Mouse (Mus musculus): Measurements from ENCODE around the gene Tacc3. TPM values are rescaled to one million over a fixed set of nuclear protein-coding genes. Genes with fewer than 3 reads are reported as not detected.

The Tacc3 gene
- polyA plus RNA-seq, 1 experiment = 33.1 TPM

- H3K4me3 ChIP-seq (replicated peaks) = peak overlapping the region; percentile 99
- H3K27me3 ChIP-seq (replicated peaks) = no peaks in the 10 kb centered on the region
Measured at GRCm38 (mm10) chr5:33630061-33630460, 27.9 kb upstream of the Tacc3 start.

GRCm38 (mm10) chr5:33630615-33631014 lies 27.3 kb upstream of the Tacc3 start:
- Histone ChIP-seq H3K27me3 (replicated peaks) (no peaks in the 10 kb centered on the region), H3K4me1 (peaks cover 48% of the 10 kb centered on the region), H3K36me3 (replicated peaks; ENCODE audit: low read length) (peaks cover 12% of the 10 kb centered on the region), H3K9me3 (no peaks in the 10 kb centered on the region), H3K4me3 (replicated peaks) (peak overlapping the region; percentile 99)
- TF ChIP-seq FLI1 (IDR thresholded peaks at IDR 0.05; ENCODE audit: low read length) (no peak), GATA1 (IDR thresholded peaks at IDR 0.05; ENCODE audit: borderline replicate concordance, low read length) (no peak)

More at GRCm38 (mm10) chr5:33630061-33630460, 27.9 kb upstream of the Tacc3 start:
- H3K4me1 ChIP-seq = peaks cover 49% of the 10 kb centered on the region
- H3K9me3 ChIP-seq = no peaks in the 10 kb centered on the region
- peaks cover 14% of the 10 kb centered on the region for H3K36me3 ChIP-seq (replicated peaks; ENCODE audit: low read length)
- no peak for TF ChIP-seq FLI1 (IDR thresholded peaks at IDR 0.05; ENCODE audit: low read length)

GRCm38 (mm10) chr5:33632526-33632925 lies 25.4 kb upstream of the Tacc3 start:
- Histone ChIP-seq H3K9me3 (no peaks in the 10 kb centered on the region), H3K4me1 (peaks cover 46% of the 10 kb centered on the region)

GRCm38 (mm10) chr5:33635361-33635760 lies 22.6 kb upstream of the Tacc3 start:
- Histone ChIP-seq H3K27me3 (replicated peaks) (no peaks in the 10 kb centered on the region), H3K4me3 (replicated peaks) (no peak overlapping the region), H3K4me1 (peaks cover 42% of the 10 kb centered on the region), H3K36me3 (replicated peaks; ENCODE audit: low read length) (peaks cover 48% of the 10 kb centered on the region), H3K9me3 (no peaks in the 10 kb centered on the region)
- TF ChIP-seq FLI1 (IDR thresholded peaks at IDR 0.05; ENCODE audit: low read length) (no peak), GATA1 (IDR thresholded peaks at IDR 0.05; ENCODE audit: borderline replicate concordance, low read length) (no peak)

More at GRCm38 (mm10) chr5:33632526-33632925, 25.4 kb upstream of the Tacc3 start:
- Histone ChIP-seq H3K4me3 (replicated peaks) (no peak overlapping the region), H3K36me3 (replicated peaks; ENCODE audit: low read length) (peaks cover 24% of the 10 kb centered on the region), H3K27me3 (replicated peaks) (no peaks in the 10 kb centered on the region)
- TF ChIP-seq GATA1 (IDR thresholded peaks at IDR 0.05; ENCODE audit: borderline replicate concordance, low read length) (no peak), FLI1 (IDR thresholded peaks at IDR 0.05; ENCODE audit: low read length) (no peak)

- no peaks in the 10 kb centered on the region for H3K9me3 ChIP-seq
- peaks cover 24% of the 10 kb centered on the region; the same call in 1 of the 2 replicates for H3K4me1 ChIP-seq
- TF ChIP-seq FLI1 (IDR thresholded peaks at IDR 0.05; ENCODE audit: low read length) = no peak
- TF ChIP-seq GATA1 (IDR thresholded peaks at IDR 0.05; ENCODE audit: borderline replicate concordance, low read length) = no peak
- H3K27me3 ChIP-seq (replicated peaks) = no peaks in the 10 kb centered on the region
- peaks cover 69% of the 10 kb centered on the region for H3K36me3 ChIP-seq (replicated peaks; ENCODE audit: low read length)
- no peak overlapping the region for H3K4me3 ChIP-seq (replicated peaks)
Measured at GRCm38 (mm10) chr5:33637606-33638350, 20.1 kb upstream of the Tacc3 start.

GRCm38 (mm10) chr5:33638826-33639225 lies 19.1 kb upstream of the Tacc3 start:
- TF ChIP-seq GATA1 (IDR thresholded peaks at IDR 0.05; ENCODE audit: borderline replicate concordance, low read length) = no peak
- no peaks in the 10 kb centered on the region for H3K9me3 ChIP-seq
- H3K36me3 ChIP-seq (replicated peaks; ENCODE audit: low read length) = peaks cover 80% of the 10 kb centered on the region
- peaks cover 24% of the 10 kb centered on the region; the same call in 1 of the 2 replicates for H3K4me1 ChIP-seq
- no peaks in the 10 kb centered on the region for H3K27me3 ChIP-seq (replicated peaks)
- H3K4me3 ChIP-seq (replicated peaks) = no peak overlapping the region

- Histone ChIP-seq H3K9me3 (no peaks in the 10 kb centered on the region), H3K4me3 (replicated peaks) (no peak overlapping the region), H3K36me3 (replicated peaks; ENCODE audit: low read length) (peaks cover 89% of the 10 kb centered on the region), H3K4me1 (peaks cover 15% of the 10 kb centered on the region; the same call in 1 of the 2 replicates), H3K27me3 (replicated peaks) (no peaks in the 10 kb centered on the region)
- no peak for TF ChIP-seq FLI1 (IDR thresholded peaks at IDR 0.05; ENCODE audit: low read length)
- TF ChIP-seq GATA1 (IDR thresholded peaks at IDR 0.05; ENCODE audit: borderline replicate concordance, low read length) = no peak
Measured at GRCm38 (mm10) chr5:33640652-33641051, 17.3 kb upstream of the Tacc3 start.

- Histone ChIP-seq H3K27me3 (replicated peaks) (no peaks in the 10 kb centered on the region), H3K4me1 (peaks cover 71% of the 10 kb centered on the region), H3K4me3 (replicated peaks) (peak overlapping the region; percentile 96), H3K36me3 (replicated peaks; ENCODE audit: low read length) (peaks cover 68% of the 10 kb centered on the region), H3K9me3 (no peaks in the 10 kb centered on the region)
- TF ChIP-seq FLI1 (IDR thresholded peaks at IDR 0.05; ENCODE audit: low read length) (no peak), GATA1 (IDR thresholded peaks at IDR 0.05; ENCODE audit: borderline replicate concordance, low read length) (no peak)
Measured at GRCm38 (mm10) chr5:33651017-33651416, 6.9 kb upstream of the Tacc3 start.

GRCm38 (mm10) chr5:33651541-33651920 lies 6.4 kb upstream of the Tacc3 start:
- H3K4me3 ChIP-seq (replicated peaks) = peak overlapping the region; percentile 96
- H3K27me3 ChIP-seq (replicated peaks) = no peaks in the 10 kb centered on the region
- H3K36me3 ChIP-seq (replicated peaks; ENCODE audit: low read length) = peaks cover 63% of the 10 kb centered on the region
- TF ChIP-seq GATA1 (IDR thresholded peaks at IDR 0.05; ENCODE audit: borderline replicate concordance, low read length) (no peak), FLI1 (IDR thresholded peaks at IDR 0.05; ENCODE audit: low read length) (no peak)
- peaks cover 71% of the 10 kb centered on the region for H3K4me1 ChIP-seq
- no peaks in the 10 kb centered on the region for H3K9me3 ChIP-seq

GRCm38 (mm10) chr5:33651921-33652782 lies 5.8 kb upstream of the Tacc3 start, which contains the start of gene Slbp:
Gene Slbp (minus strand): TSS chr5:33652574.
- TF ChIP-seq FLI1 (IDR thresholded peaks at IDR 0.05; ENCODE audit: low read length) = no peak; the same call in 1 of the 2 replicates
- TF ChIP-seq GATA1 (IDR thresholded peaks at IDR 0.05; ENCODE audit: borderline replicate concordance, low read length) = no peak
- H3K27me3 ChIP-seq (replicated peaks) = no peaks in the 10 kb centered on the region
- H3K4me1 ChIP-seq = peaks cover 73% of the 10 kb centered on the region
- peaks cover 57% of the 10 kb centered on the region for H3K36me3 ChIP-seq (replicated peaks; ENCODE audit: low read length)
- peak within 1 kb of the TSS; percentile 96 for H3K4me3 ChIP-seq (replicated peaks)
- H3K9me3 ChIP-seq = no peaks in the 10 kb centered on the region

Measured in megakaryocyte, embryonic 14.5 days (primary cell).